Mouse (Mus musculus) olfactory bulb, adult 2 months (tissue): ENCODE measurements around the gene Prss42.

Experiments used
- CTCF ChIP-seq: fragments of 200-500 bp; IDR thresholded peaks from 2 replicates; pipeline ENCODE4 v1.5.1; 2012; ENCODE audit warnings: low read depth, mild to moderate bottlenecking, low read length, moderate library complexity; ENCODE audit not compliant: insufficient read depth
- POLR2A ChIP-seq: fragments of 200-500 bp; IDR thresholded peaks from 2 replicates; pipeline ENCODE4 v1.6.1; 2012; ENCODE audit warnings: mild to moderate bottlenecking, low read depth, low read length, moderate library complexity; ENCODE audit not compliant: insufficient read depth

DNA sequence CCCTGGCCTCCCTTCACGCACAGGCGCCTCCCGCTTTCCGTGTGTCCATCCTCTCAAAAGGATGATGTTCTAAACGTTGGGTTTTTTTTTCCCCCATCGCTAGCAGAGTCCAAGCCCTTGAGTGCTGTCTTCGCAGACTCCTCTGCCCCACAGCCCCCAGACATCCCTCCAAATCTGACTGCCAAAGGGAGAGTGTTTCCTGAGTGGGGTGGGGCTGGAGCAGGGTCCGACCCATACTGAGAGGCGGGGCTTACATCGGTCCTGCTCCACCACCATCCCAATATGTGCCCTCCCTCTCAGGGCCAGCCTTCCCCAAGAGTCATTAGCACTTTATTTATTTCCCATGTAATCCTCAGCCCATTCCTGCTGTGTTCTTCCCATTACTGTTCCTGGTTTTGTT lies 37.0 kb downstream of the Prss42 start:
- TF ChIP-seq CTCF (no peak), POLR2A (no peak)
